Mouse (Mus musculus) CH12.LX (cell line): ENCODE data around the gene E2f2. TPM values are rescaled to one million over a fixed set of nuclear protein-coding genes. Genes with fewer than 3 reads are reported as not detected.

Experiments
- DNase-seq: peaks from one replicate; pipeline ENCODE4 v3.0.0-alpha.2; 2013; ENCODE audit errors: extremely low read depth
- H3K27ac ChIP-seq: 2 replicates; pipeline ENCODE4 v1.5.1; 2012; ENCODE audit warnings: low read depth, mild to moderate bottlenecking, control low read depth, moderate library complexity; ENCODE audit not compliant: insufficient read depth
- H3K27me3 ChIP-seq: replicated peaks from 2 replicates; pipeline ENCODE3; 2012; ENCODE audit warnings: inconsistent platforms
- H3K36me3 ChIP-seq, 2 experiments: replicated peaks in 1 of 2; 2 replicates each; pipeline versions ENCODE3 to v1.6.1; 2012; ENCODE audit warnings: inconsistent platforms in 1 of 2, low read length in 1 of 2, mild to moderate bottlenecking in 1 of 2, mixed read lengths in 1 of 2, moderate library complexity in 1 of 2; ENCODE audit not compliant: control insufficient read depth in 1 of 2, insufficient read depth in 1 of 2
- H3K4me1 ChIP-seq, 2 experiments: 2 replicates each; pipeline ENCODE4 v1.6.1; 2012; ENCODE audit warnings: inconsistent platforms in 1 of 2, moderate library complexity in 1 of 2; ENCODE audit not compliant: insufficient read depth in 2 of 2, control insufficient read depth in 1 of 2
- H3K4me2 ChIP-seq: 2 replicates; pipeline ENCODE4 v1.6.1; 2012; ENCODE audit warnings: low read depth, mild to moderate bottlenecking, control low read depth; ENCODE audit not compliant: poor library complexity, insufficient read depth, severe bottlenecking
- H3K4me3 ChIP-seq, 3 experiments: fragments of 150-350 bp in 1 of 3; sonication (generic) in 1 of 3; replicated peaks in 1 of 3; 2 replicates each; pipeline versions ENCODE3 to v1.5.1; 2011 to 2012; ENCODE audit warnings: low read depth in 2 of 3, low read length in 2 of 3, mild to moderate bottlenecking in 2 of 3, moderate library complexity in 2 of 3, control low read depth in 1 of 3, improper control_type of control experiment in 1 of 3, inconsistent platforms in 1 of 3, mixed read lengths in 1 of 3; ENCODE audit not compliant: poor library complexity in 1 of 3
- H3K79me2 ChIP-seq: replicated peaks from 2 replicates; pipeline ENCODE4 v1.6.1; 2012; ENCODE audit warnings: mild to moderate bottlenecking, moderate library complexity; ENCODE audit not compliant: control insufficient read depth, poor library complexity, insufficient read depth, severe bottlenecking; ENCODE audit errors: extremely low read depth
- H3K9ac ChIP-seq: 2 replicates; pipeline ENCODE4 v1.6.1; 2012; ENCODE audit warnings: low read depth, mild to moderate bottlenecking, control low read depth, moderate library complexity; ENCODE audit not compliant: insufficient read depth
- H3K9me3 ChIP-seq: replicated peaks from 2 replicates; pipeline ENCODE3; 2012; ENCODE audit warnings: low read length, inconsistent platforms, mixed read lengths
- BHLHE40 ChIP-seq: IDR thresholded peaks from 2 replicates; pipeline ENCODE4 v1.6.1; 2011; ENCODE audit warnings: mild to moderate bottlenecking, low read depth, low read length, improper control_type of control experiment
- CHD1 ChIP-seq: IDR thresholded peaks from 2 replicates; pipeline ENCODE4 v1.6.1; 2012; ENCODE audit warnings: low read depth, low read length, improper control_type of control experiment, inconsistent platforms
- CHD2 ChIP-seq: IDR thresholded peaks from 2 replicates; pipeline ENCODE4 v1.6.1; 2011; ENCODE audit warnings: low read length, improper control_type of control experiment
- E2F4 ChIP-seq: IDR thresholded peaks from 2 replicates; pipeline ENCODE4 v1.6.1; 2011; ENCODE audit warnings: low read depth, low read length, improper control_type of control experiment; ENCODE audit not compliant: insufficient replicate concordance
- ELF1 ChIP-seq: IDR thresholded peaks from 2 replicates; pipeline ENCODE4 v1.6.1; 2014; ENCODE audit warnings: low read depth, mild to moderate bottlenecking, inconsistent platforms, low read length, improper control_type of control experiment
- IRF4 ChIP-seq: IDR thresholded peaks from 2 replicates; pipeline ENCODE4 v1.6.1; 2014; ENCODE audit warnings: low read depth, mild to moderate bottlenecking, inconsistent platforms, low read length, improper control_type of control experiment
- MAX ChIP-seq: IDR thresholded peaks from 2 replicates; pipeline ENCODE4 v1.6.1; 2011; ENCODE audit warnings: low read length, improper control_type of control experiment
- MAZ ChIP-seq: IDR thresholded peaks from 2 replicates; pipeline ENCODE4 v1.6.1; 2012; ENCODE audit warnings: low read depth, mild to moderate bottlenecking, inconsistent platforms, low read length, improper control_type of control experiment, moderate library complexity
- MEF2A ChIP-seq: IDR thresholded peaks from 2 replicates; pipeline ENCODE4 v1.6.1; 2014; ENCODE audit warnings: low read depth, mild to moderate bottlenecking, inconsistent platforms, low read length, improper control_type of control experiment, borderline replicate concordance
- MXI1 ChIP-seq: IDR thresholded peaks from 2 replicates; pipeline ENCODE4 v1.6.1; 2011; ENCODE audit warnings: mild to moderate bottlenecking, low read depth, low read length, improper control_type of control experiment
- MYC ChIP-seq: IDR thresholded peaks from 2 replicates; pipeline ENCODE4 v1.6.1; 2011; ENCODE audit warnings: low read depth, mild to moderate bottlenecking, improper control_type of control experiment, low read length
- NELFE ChIP-seq: IDR thresholded peaks from 2 replicates; pipeline ENCODE4 v1.6.1; 2011; ENCODE audit warnings: low read depth, low read length, improper control_type of control experiment
- NRF1 ChIP-seq: IDR thresholded peaks from 2 replicates; pipeline ENCODE4 v1.6.1; 2014; ENCODE audit warnings: low read depth, mild to moderate bottlenecking, inconsistent platforms, low read length, improper control_type of control experiment, moderate library complexity
- PAX5 ChIP-seq: IDR thresholded peaks from 2 replicates; pipeline ENCODE4 v1.6.1; 2012; ENCODE audit warnings: low read length, inconsistent platforms, mixed read lengths
- POLR2A ChIP-seq: IDR thresholded peaks from 2 replicates; pipeline ENCODE4 v1.6.1; 2011; ENCODE audit warnings: low read depth, mild to moderate bottlenecking, improper control_type of control experiment, low read length
- POLR2AphosphoS2 ChIP-seq: IDR thresholded peaks from 2 replicates; pipeline ENCODE4 v1.6.1; 2011; ENCODE audit warnings: low read depth, low read length, improper control_type of control experiment
- SMC3 ChIP-seq: IDR thresholded peaks from 2 replicates; pipeline ENCODE4 v1.6.1; 2011; ENCODE audit warnings: low read depth, low read length, improper control_type of control experiment
- TCF12 ChIP-seq: IDR thresholded peaks from 2 replicates; pipeline ENCODE4 v1.6.1; 2014; ENCODE audit warnings: low read depth, mild to moderate bottlenecking, inconsistent platforms, low read length, improper control_type of control experiment
- USF1 ChIP-seq: IDR thresholded peaks from 2 replicates; pipeline ENCODE4 v1.6.1; 2014; ENCODE audit warnings: low read depth, mild to moderate bottlenecking, inconsistent platforms, low read length, improper control_type of control experiment
- USF2 ChIP-seq: conservative IDR thresholded peaks from 2 replicates; pipeline ENCODE4 v1.6.1; 2011; ENCODE audit warnings: low read depth, low read length, improper control_type of control experiment
- ZNF384 ChIP-seq: IDR thresholded peaks from 2 replicates; pipeline ENCODE4 v1.6.1; 2012; ENCODE audit warnings: low read depth, low read length, improper control_type of control experiment, inconsistent platforms
- dilution Hi-C: fragments of 300-500 bp; cut with MboI; formaldehyde crosslinking; loops from 2 replicates; pipeline ENCODE4 v1.14.3; 2020; ENCODE audit warnings: low sequenced_read_pairs; ENCODE audit not compliant: extremely low pct_unique_long_range_greater_than_20kb, extremely low pct_ligation_motif_present
- in situ Hi-C: fragments of 300-500 bp; cut with MboI; formaldehyde crosslinking; loops from 3 replicates; pipeline ENCODE4 v1.14.3; 2019; ENCODE audit warnings: low sequenced_read_pairs, low pct_ligation_motif_present, low pct_unique_long_range_greater_than_20kb, mixed read lengths
- polyA plus RNA-seq: library from polyadenylated mRNA; unstranded; fragments of >175 nt; gene quantifications from 2 replicates; pipeline ENCODE4 v1.2.1, GENCODE M21; 2012; ENCODE audit warnings: low read depth; ENCODE audit not compliant: insufficient read length
- total RNA-seq, 2 experiments: library from RNA; depleted of rRNA; stranded (reverse); fragments of 300-350 nt in 1 of 2; fragments of >200 nt in 1 of 2; gene quantifications; 2 replicates each; pipeline ENCODE4 v1.2.3; 2012 to 2014

Gene E2f2
- total and polyA plus RNA-seq, 3 experiments: 3.9 to 7.2 (median 4.4) TPM

DNA sequence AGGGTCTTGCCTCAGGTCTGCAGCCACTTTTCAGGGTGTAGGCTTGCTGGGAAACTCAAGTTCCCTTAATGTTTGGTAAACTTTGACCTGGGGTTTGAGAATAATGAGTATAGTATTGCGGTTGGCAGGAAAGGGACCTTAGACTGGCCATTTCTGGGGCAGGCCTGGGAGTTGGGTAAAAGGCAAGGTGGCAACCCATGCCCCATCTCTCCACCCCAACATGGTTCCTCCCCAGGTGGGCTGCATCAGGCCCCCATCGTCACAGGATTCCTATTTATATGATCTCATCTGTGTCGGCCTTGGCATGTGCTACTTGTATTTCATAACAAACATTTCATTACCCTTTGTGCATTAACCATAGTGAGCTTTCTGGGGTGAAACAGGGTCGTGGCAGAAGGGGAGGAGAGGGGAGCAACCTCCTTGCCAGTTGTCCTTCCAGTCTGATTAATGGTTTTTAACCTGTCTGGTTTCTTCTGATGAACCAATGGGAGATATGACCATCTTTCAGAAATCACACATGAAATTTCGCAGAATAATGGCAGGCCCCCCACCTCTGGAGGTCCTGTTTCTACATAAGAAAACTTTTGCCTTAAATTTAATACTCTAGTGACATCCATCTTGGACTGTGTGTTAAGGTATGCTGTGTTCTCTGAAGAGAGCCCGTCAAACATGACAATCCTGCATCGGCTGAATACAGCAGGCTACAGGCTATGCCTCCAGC, 26.0 kb upstream of the E2f2 start:
- H3K27me3 ChIP-seq: peaks cover 60% of the 10 kb centered on the region
- no peak for DNase-seq
- in situ Hi-C loops: no loop called here
- no peak overlapping the region for H3K4me3 ChIP-seq
- H3K36me3 ChIP-seq: no peaks in the 10 kb centered on the region
- dilution Hi-C loops: no loop called here
- peak overlapping the region; percentile 14; the same call in 1 of the 2 replicates for H3K27ac ChIP-seq
- H3K4me2 ChIP-seq: peak overlapping the region; percentile 53
- peaks cover 4% of the 10 kb centered on the region; the same call in 1 of the 2 replicates for H3K79me2 ChIP-seq
- peak overlapping the region; percentile 4; the same call in 1 of the 2 replicates for H3K9ac ChIP-seq
- peaks cover 6 to 59% of the 10 kb centered on the region in 2 experiments for H3K4me1 ChIP-seq
- TF ChIP-seq POLR2AphosphoS2 (peak; percentile 36; the same call in 1 of the 2 replicates), E2F4 (no peak), MAZ (0 out of 2 replicates have a peak, but pooled peaks have one; percentile 33), CHD1 (no peak)
- H3K9me3 ChIP-seq: no peaks in the 10 kb centered on the region

DNA sequence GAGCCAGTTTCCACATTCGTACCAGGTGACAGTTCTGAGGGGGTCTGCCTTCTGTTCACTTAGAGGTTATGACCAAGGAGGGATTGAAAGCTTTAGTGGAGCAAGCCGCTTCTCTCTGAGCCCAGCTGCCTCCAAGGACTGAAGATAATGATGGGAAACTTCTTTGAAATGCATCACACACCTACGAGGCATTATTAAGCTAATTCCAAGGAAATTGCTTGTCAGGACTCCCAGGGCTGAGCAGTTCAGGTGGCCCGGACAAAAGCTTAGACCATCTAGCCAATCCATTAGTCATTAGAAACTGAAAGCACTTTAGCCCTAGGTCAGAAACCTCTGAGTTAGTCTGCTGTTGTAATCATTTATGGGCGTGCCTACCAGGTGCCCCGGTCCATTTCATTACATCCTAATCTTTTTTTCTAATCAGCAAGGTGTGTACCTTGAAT, 25.5 kb upstream of the E2f2 start:
- no peak for TF ChIP-seq ZNF384
- TF ChIP-seq MAX: no peak
- TF ChIP-seq MEF2A: no peak
- no peak for TF ChIP-seq MYC
- no peak for TF ChIP-seq BHLHE40
- TF ChIP-seq MAZ: 0 out of 2 replicates have a peak, but pooled peaks have one; percentile 11
- no peak for TF ChIP-seq E2F4
- Histone ChIP-seq H3K9me3 (no peaks in the 10 kb centered on the region), H3K4me1 (peaks cover 6 to 58% of the 10 kb centered on the region in 2 experiments), H3K27ac (peak overlapping the region; percentile 14; the same call in 1 of the 2 replicates), H3K4me2 (peak overlapping the region; percentile 37), H3K79me2 (peaks cover 4% of the 10 kb centered on the region; the same call in 1 of the 2 replicates), H3K36me3 (no peaks in the 10 kb centered on the region), H3K27me3 (peaks cover 60% of the 10 kb centered on the region), H3K9ac (0 out of 2 replicates have a peak overlapping the region, but pooled peaks have one; percentile 4), H3K4me3 (no peak overlapping the region)
- dilution Hi-C loops: no loop called here
- in situ Hi-C loops: no loop called here
- no peak for DNase-seq

DNA sequence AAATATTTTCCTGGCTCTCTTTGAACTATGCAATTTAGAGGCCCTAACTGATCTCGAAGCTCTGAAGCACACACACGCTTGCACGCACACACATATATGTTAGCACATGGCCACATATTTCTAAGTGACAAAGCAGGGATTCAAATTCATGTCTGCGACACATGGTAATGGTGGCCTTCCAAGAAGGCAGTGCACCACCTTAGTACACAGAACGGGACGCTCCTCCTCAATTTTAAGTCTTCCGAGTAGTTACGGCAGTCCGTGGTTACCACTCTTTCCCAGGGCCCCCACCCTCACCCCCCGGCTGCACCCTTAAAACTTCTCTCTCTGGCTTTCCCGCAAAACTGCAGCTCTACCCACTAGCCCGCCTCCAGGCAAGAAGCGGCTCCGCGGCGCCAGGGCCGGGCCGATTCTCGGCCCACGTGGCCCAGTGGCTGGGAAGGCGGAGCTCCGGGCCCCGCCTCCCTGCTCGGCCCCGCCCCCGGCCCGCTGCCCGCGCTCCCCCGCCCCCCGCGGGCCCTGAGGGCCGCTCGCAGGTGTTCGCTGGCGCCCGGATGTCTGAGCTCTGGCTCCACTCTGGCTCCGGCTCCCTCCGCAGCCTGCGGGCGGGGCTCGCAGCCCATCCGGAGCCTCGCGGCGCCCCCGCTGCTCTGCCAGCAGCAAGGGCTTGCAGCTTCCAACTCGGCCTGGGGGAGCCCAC, 24.6 kb upstream of the E2f2 start:
- DNase-seq: peak; percentile 78
- Histone ChIP-seq H3K9me3 (peaks cover 3% of the 10 kb centered on the region), H3K27ac (peak overlapping the region; percentile 59), H3K27me3 (peaks cover 55% of the 10 kb centered on the region), H3K4me1 (peaks cover 6 to 51% of the 10 kb centered on the region in 2 experiments), H3K36me3 (no peaks in the 10 kb centered on the region), H3K4me3 (no peak overlapping the region), H3K4me2 (peak overlapping the region; percentile 37), H3K79me2 (peaks cover 4% of the 10 kb centered on the region; the same call in 1 of the 2 replicates), H3K9ac (peak overlapping the region; percentile 3; the same call in 1 of the 2 replicates)
- in situ Hi-C loops (no loop called here), dilution Hi-C loops (no loop called here)
- peak; percentile 84; the same call in 1 of the 2 replicates for TF ChIP-seq MAX
- peak; percentile 42; the same call in 1 of the 2 replicates for TF ChIP-seq CHD2
- no peak for TF ChIP-seq NRF1
- peak; percentile 94 for TF ChIP-seq MXI1
- peak; percentile 63 for TF ChIP-seq POLR2A
- TF ChIP-seq USF1: peak; percentile 82
- peak; percentile 86 for TF ChIP-seq MAZ
- no peak for TF ChIP-seq ELF1
- TF ChIP-seq PAX5: no peak
- TF ChIP-seq BHLHE40: peak; percentile 8; the same call in 1 of the 2 replicates
- peak; percentile 39; the same call in 1 of the 2 replicates for TF ChIP-seq MYC
- TF ChIP-seq USF2: peak; percentile 45; the same call in 1 of the 2 replicates
- peak; percentile 91 for TF ChIP-seq TCF12
- TF ChIP-seq IRF4: 0 out of 2 replicates have a peak, but pooled peaks have one; percentile 5
- peak; percentile 47; the same call in 1 of the 2 replicates for TF ChIP-seq NELFE
- no peak for TF ChIP-seq SMC3
